Mouse (Mus musculus) gastrocnemius, postnatal 4 days (tissue): ENCODE results near the gene Col4a3. TPM values are rescaled to one million over a fixed set of nuclear protein-coding genes. Genes with fewer than 3 reads are reported as not detected.
A peak's percentile ranks its signal among the peaks of the same experiment; 100 is the strongest.

Source experiments
- DNase-seq, 2 experiments: peaks; one replicate each; pipeline ENCODE4 v3.0.0; 2021 to 2022; ENCODE audit warnings: low spot score in 2 of 2, mixed read lengths in 2 of 2
- total RNA-seq, 2 experiments: library from RNA; stranded (reverse); gene quantifications; 2 replicates each; pipeline ENCODE4 v1.2.3; 2021

Gene Col4a3
- total RNA-seq, 2 experiments from 2014 or later: 0.21 to 0.52 TPM

GRCm38 (mm10) chr1:82662269-82662668 is 75.5 kb downstream of the Col4a3 start:
- DNase-seq: no peak

- no peak for DNase-seq
These were observed 76.8 kb downstream of the Col4a3 start for GRCm38 (mm10) chr1:82663522-82663921.

- no peak for DNase-seq
These were observed 99.6 kb downstream of the Col4a3 start for GRCm38 (mm10) chr1:82686328-82686727.

GRCm38 (mm10) chr1:82686866-82687265 is 100.1 kb downstream of the Col4a3 start:
- DNase-seq: no peak

- DNase-seq: no peak
These were observed 101.2 kb downstream of the Col4a3 start for GRCm38 (mm10) chr1:82687931-82688330.

- DNase-seq: no peak
These were observed 109.2 kb downstream of the Col4a3 start for GRCm38 (mm10) chr1:82695915-82696314.

- no peak for DNase-seq
These were observed 131.2 kb downstream of the Col4a3 start for GRCm38 (mm10) chr1:82717816-82718512.

GRCm38 (mm10) chr1:82724339-82725025 is 137.8 kb downstream of the Col4a3 start, which contains the start of gene Mff:
Gene Mff, plus strand, starts transcription at chr1:82724890.
- peak; percentile 80 to 94 for DNase-seq

GRCm38 (mm10) chr1:82725026-82725874 is 138.5 kb downstream of the Col4a3 start:
- DNase-seq: no peak

- no peak for DNase-seq
These were observed 139.1 kb downstream of the Col4a3 start for GRCm38 (mm10) chr1:82725875-82726185.

- DNase-seq: no peak
These were observed 139.8 kb downstream of the Col4a3 start for GRCm38 (mm10) chr1:82726482-82726881.

GRCm38 (mm10) chr1:82733357-82733756 is 146.6 kb downstream of the Col4a3 start:
- DNase-seq: no peak

GRCm38 (mm10) chr1:82738066-82738465 is 151.3 kb downstream of the Col4a3 start:
- no peak for DNase-seq

- DNase-seq: no peak
These were observed 154.8 kb downstream of the Col4a3 start for GRCm38 (mm10) chr1:82741539-82741938.

- DNase-seq: no peak
These were observed 157.2 kb downstream of the Col4a3 start for GRCm38 (mm10) chr1:82743962-82744361.

GRCm38 (mm10) chr1:82746408-82746807 is 159.7 kb downstream of the Col4a3 start:
- DNase-seq: no peak

- no peak for DNase-seq
These were observed 161.2 kb downstream of the Col4a3 start for GRCm38 (mm10) chr1:82747714-82748452.

GRCm38 (mm10) chr1:82759520-82759919 is 172.8 kb downstream of the Col4a3 start:
- no peak for DNase-seq

GRCm38 (mm10) chr1:82761454-82762169 is 174.9 kb downstream of the Col4a3 start:
- no peak for DNase-seq

- DNase-seq: no peak
These were observed 175.6 kb downstream of the Col4a3 start for GRCm38 (mm10) chr1:82762274-82762673.

- no peak for DNase-seq
These were observed 179.5 kb downstream of the Col4a3 start for GRCm38 (mm10) chr1:82766227-82766626.
